Mouse (Mus musculus) olfactory bulb, adult 2 months (tissue): ENCODE measurements around the gene Efna1. TPM values are rescaled to one million over a fixed set of nuclear protein-coding genes. Genes with fewer than 3 reads are reported as not detected.

Experiments
- H3K27ac ChIP-seq: fragments of 200-500 bp; 2 replicates; pipeline ENCODE4 v1.5.1; 2012; ENCODE audit warnings: low read depth, low read length; ENCODE audit not compliant: insufficient read depth
- H3K4me1 ChIP-seq: fragments of 200-500 bp; 2 replicates; pipeline ENCODE4 v1.6.1; 2012; ENCODE audit warnings: low read length; ENCODE audit not compliant: control insufficient read depth, insufficient read depth
- H3K4me3 ChIP-seq: fragments of 200-500 bp; 2 replicates; pipeline ENCODE4 v1.5.1; 2012; ENCODE audit warnings: mild to moderate bottlenecking, low read depth, low read length, moderate library complexity; ENCODE audit not compliant: insufficient read depth
- CTCF ChIP-seq: fragments of 200-500 bp; IDR thresholded peaks from 2 replicates; pipeline ENCODE4 v1.5.1; 2012; ENCODE audit warnings: low read depth, mild to moderate bottlenecking, low read length, moderate library complexity; ENCODE audit not compliant: insufficient read depth
- POLR2A ChIP-seq: fragments of 200-500 bp; IDR thresholded peaks from 2 replicates; pipeline ENCODE4 v1.6.1; 2012; ENCODE audit warnings: mild to moderate bottlenecking, low read depth, low read length, moderate library complexity; ENCODE audit not compliant: insufficient read depth
- WGBS: fragments of 180-500 bp; shearing (Covaris S2); methylation state at CpG from one replicate; pipeline ENCODE4 v1.1.7; 2018; 5-methylcytosine and 5-hydroxymethylcytosine counted together
- polyA plus RNA-seq: library from polyadenylated mRNA; stranded (reverse); fragments of >200 nt; gene quantifications from 2 replicates; pipeline ENCODE4 v1.2.4, GENCODE M21; 2012; ENCODE audit warnings: low replicate concordance; ENCODE audit not compliant: missing spikeins, insufficient read depth, insufficient read length

The Efna1 gene
- not detected in 2 replicates for polyA plus RNA-seq

DNA sequence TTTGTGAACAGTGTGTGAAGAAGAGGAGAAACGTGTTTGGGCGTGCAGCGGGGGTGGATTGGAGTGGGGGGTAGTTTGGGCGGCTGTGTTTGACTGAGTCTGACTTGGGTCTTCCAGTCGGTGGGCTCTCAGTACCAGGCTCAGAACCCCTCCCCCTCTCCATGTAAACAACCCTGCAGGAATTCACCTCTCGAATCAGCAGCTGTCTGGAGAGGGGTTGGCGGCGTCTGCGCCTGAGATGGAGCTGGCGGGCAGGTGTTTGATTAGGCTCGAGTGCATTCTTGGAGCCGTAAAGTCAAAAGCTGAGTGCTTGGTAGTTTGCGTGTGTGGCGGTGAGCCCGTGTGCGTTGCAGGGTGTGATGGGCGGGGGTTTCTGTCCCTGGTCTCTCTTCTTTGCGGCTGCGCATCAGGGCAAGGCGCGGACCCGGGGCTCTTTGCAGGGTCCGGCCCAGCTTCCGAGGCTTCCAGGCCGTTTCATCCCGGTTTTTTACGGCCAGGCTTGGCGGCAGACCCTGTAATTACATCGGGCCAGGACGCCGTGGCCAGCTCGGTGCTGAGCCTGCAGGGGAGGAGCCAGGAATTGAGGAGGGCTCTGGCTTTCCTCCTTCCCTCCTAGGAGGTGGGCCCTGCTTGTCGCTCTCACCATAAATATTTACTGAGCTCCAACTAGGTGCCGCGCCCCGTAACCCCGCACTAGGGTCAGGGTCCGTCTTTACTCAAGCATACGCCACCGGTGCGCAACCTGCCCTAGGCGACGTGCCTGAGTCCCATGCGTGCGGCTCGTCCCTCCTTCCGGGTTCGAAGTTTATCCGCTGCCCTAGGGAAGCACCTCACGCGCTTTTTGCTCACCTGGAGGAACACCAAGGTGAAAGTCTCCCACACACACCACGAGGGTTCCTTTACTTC lies at the start of gene Efna1:
TSS of gene Efna1 (minus strand) at position 537 of the 906 bp plus-strand sequence.
- TF ChIP-seq CTCF (no peak), POLR2A (no peak)
- Histone ChIP-seq H3K27ac (no peak within 1 kb of the TSS), H3K4me3 (peak within 1 kb of the TSS; percentile 49), H3K4me1 (peaks cover 28% of the 10 kb centered on the region)
- WGBS: 3% methylated on average over 52 of the region's 52 CpGs

DNA sequence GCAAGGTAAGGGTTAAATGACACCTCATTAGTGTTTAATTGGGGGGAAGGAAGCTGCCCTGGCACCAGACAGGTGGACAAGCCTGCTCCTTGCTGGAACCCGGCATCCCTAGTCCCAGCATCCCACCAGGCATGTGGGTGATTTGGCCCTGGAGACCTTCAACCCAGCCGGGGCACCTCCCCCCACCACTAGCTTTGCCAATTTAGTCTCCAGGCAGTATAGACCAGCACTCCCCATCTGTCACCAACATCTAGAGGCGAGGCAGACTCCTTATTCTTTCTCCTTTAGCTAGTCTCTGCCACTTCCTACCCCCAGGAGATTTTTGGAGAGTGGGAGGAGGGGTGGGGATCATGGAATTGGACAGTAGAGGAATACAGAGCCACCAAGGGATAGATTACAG lies 49.4 kb upstream of the Efna1 start:
- TF ChIP-seq CTCF (no peak), POLR2A (no peak)
- H3K4me1 ChIP-seq: peaks cover 12% of the 10 kb centered on the region
- H3K4me3 ChIP-seq: no peak overlapping the region
- no peak overlapping the region for H3K27ac ChIP-seq
- 69% methylated on average over 3 of the region's 3 CpGs for WGBS

DNA sequence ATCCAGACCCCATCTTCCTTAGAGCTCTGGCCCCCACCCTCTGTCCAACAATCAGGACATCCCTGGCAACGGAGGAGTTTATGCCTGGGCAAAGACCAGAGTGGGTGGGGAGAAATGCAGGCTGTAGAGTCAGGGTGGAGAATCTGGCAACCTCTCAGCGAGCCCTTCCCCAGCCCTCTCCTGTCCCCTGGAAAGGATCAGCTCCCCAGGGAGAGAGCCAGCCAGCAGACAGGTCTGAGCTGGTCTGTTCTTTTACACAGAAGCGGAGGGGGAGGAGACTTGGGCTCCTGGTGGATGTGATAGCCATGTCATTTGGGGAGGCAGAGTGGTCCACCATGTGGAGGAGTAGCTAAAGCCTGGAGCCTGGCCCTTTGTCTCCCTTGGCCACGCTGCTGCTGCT lies 47.7 kb upstream of the Efna1 start:
- H3K4me3 ChIP-seq: no peak overlapping the region
- no peak for TF ChIP-seq CTCF
- no peak for TF ChIP-seq POLR2A
- WGBS: 57% methylated on average over 4 of the region's 4 CpGs

DNA sequence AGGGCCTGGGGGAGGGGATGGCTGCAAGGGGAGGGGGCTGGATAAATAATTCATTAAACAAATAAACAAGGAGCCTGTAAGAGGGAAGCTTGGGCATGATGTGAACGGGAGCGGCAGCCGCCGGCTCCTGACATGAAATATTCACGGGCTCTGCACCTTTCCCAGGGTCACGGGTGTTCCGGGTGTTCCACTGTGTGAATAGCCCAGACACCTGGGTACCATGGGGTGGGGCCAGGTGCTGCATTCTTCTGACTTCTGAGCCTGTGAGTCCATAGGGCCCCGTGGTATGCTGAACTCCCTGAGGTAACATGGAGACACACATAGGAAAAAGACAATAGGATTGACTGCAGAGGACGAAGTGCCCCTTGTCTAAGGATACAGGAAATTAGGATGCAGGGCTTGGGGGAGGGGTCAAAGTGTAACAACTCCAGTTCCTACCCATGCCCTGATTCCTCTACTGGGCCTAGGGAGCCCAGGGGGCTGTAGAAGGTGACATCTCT lies 46.5 kb upstream of the Efna1 start:
- 78% methylated on average over 9 of the region's 9 CpGs for WGBS
- no peak for TF ChIP-seq CTCF
- no peak for TF ChIP-seq POLR2A
- no peak overlapping the region for H3K27ac ChIP-seq
- no peak overlapping the region for H3K4me3 ChIP-seq
- H3K4me1 ChIP-seq: peaks cover 7% of the 10 kb centered on the region

More for the DNA sequence above, 47.7 kb upstream of the Efna1 start:
- Histone ChIP-seq H3K4me1 (peaks cover 12% of the 10 kb centered on the region), H3K27ac (no peak overlapping the region)

DNA sequence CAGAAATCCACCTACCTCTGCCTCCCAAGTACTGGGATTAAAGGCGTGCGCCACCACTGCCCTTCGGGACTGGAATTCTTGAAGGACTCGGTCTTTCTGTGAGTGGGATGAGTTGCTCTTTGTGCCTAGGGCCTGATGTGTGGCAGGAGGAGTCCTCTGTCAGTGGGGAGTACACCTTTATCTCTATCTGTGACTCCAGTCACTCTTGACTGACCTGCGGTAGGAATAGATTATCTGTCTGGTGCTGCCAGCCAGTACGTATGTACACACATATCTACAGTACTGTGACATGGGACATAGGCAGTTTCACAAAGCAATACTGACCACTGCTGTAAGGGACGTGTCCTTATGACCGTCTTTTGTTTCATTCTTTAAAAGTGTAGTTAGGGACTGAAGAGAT lies 44.9 kb upstream of the Efna1 start:
- WGBS: 98% methylated on average over 8 of the region's 8 CpGs
- peaks cover 12% of the 10 kb centered on the region for H3K4me1 ChIP-seq
- no peak for TF ChIP-seq POLR2A
- TF ChIP-seq CTCF: no peak
- no peak overlapping the region for H3K27ac ChIP-seq
- H3K4me3 ChIP-seq: no peak overlapping the region

DNA sequence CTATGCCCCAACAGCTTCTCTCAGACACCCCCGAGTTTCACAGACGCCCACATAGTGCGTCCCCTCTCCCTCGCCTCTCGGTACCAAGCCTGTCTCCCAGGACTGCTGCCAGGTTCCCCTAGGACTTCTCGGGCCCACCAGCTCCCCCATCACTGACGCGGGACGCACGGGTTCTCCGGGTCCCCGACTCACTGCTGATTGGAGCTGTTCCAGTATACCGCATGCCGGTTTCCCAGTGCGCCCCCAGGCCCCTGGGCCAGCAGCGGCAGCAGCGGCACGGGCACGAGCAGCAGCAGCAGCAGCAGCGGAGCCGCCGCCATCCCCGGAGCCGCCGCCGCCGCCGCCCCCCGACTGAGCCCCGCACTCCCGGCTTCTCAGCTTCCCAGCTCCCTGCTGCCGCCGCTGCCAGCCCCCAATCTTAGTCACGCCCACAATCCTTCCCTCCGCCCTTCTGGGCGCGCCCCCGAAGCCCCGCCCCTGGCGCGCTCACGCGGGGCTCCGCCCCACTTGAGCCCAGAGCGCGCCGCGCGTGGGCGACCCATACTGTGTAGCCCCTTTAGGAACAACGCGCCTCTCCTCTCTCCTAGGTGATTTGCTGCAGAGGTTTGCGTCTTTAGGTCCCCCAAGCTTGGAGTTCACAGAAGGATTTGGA lies 41.7 kb upstream of the Efna1 start, which contains the start of gene Efna3:
TSS of gene Efna3 (minus strand) at position 452 of the 652 bp plus-strand sequence.
- Histone ChIP-seq H3K4me3 (peak within 1 kb of the TSS; percentile 58), H3K4me1 (peaks cover 43% of the 10 kb centered on the region), H3K27ac (peak within 1 kb of the TSS; percentile 71)
- TF ChIP-seq CTCF (no peak), POLR2A (peak; percentile 84)
- under 1% methylated on average over 53 of the region's 53 CpGs for WGBS

DNA sequence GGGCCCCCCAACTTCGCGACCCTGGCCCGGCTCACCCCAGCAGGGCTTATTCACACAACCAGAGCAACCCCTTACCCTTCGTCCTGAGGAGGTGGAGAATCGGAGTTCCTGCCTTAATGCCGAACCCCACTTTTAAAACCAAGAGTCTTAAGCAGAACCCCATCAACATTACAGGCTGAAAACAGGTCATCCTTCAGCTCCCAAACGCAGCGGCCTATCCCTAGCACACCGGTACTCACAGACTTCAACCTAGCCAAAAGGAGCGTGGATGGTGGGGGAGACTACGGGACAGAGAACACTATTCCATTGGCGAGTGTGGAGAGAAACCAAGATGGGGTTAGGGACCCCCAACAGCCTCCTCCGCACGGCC lies 41.2 kb upstream of the Efna1 start:
- Histone ChIP-seq H3K4me1 (peaks cover 49% of the 10 kb centered on the region), H3K4me3 (peak overlapping the region; percentile 58), H3K27ac (peak overlapping the region; percentile 71)
- 2% methylated on average over 14 of the region's 14 CpGs for WGBS
- TF ChIP-seq CTCF (no peak), POLR2A (no peak)

DNA sequence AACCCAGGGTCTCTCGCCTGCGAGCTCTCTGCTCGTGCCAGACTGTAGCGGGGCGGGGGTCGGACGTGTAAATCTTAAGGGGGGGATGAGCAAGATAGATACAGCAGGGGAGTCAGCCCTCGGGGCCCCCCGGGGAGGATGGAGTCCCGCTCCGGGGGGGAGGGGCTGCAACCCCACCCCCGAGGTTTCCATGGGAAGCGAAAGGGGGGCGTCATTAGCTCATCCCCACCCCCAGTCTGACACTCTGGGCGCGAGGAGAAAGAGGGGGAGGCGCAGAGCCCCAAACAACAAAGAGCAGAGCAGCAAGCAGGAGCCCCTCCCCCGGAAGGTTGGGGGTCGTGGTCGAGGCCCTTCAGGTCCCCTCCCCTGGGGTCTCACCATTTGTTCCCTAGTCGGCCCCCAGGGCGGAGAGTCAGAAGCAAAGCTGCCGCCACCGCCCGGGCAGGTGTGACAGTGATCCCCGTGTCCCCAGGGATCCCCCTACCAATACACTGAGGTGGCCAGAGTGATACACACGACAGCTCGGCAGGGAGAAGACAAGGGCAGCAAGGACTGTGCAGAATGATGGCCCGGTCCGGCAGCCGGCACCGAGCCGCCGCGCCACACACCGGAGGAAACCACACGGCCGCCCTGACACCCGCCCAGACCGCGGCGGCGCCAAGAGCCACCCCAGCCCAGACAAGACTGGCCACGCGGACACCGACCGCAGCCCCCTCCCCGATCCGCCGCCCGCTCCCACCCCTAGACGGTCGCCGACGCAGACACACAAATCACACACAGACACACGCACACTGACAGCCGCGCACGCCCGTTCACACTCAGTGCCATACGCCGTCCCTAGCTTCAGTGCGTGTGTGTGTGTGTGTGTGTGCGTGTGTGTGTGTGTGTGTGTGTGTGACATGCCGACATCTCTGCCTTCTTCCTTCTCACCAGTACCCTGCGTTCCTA lies 40.5 kb upstream of the Efna1 start:
- Histone ChIP-seq H3K27ac (peak overlapping the region; percentile 71), H3K4me3 (peak overlapping the region; percentile 58), H3K4me1 (peaks cover 53% of the 10 kb centered on the region)
- TF ChIP-seq CTCF: no peak
- 0 out of 2 replicates have a peak, but pooled peaks have one; percentile 14 for TF ChIP-seq POLR2A
- under 1% methylated on average over 66 of the region's 66 CpGs for WGBS
